ENCODE assay signal across 21 mouse cellular contexts in genomic region chr3:103853804-103854203, GRCm38 (mm10). TPM values are rescaled to one million over a fixed set of nuclear protein-coding genes. Genes with fewer than 3 reads are reported as not detected.
A peak's percentile ranks its signal among the peaks of the same experiment; 100 is the strongest.
DNase-seq lines count a peak whose midpoint lies in the region; ATAC-seq and TF ChIP-seq lines count a peak whose summit lies in the region.
"Had no signal": no experiment of that assay in that cellular context is flagged by ENCODE, and none has a peak within 500 bp of the region (broad histone marks: within the 10 kb centered on the region; RNA-seq: fewer than 3 reads in every experiment).

No protein-coding gene starts in this region.

- no peak overlapping the region for H3K27ac ChIP-seq in embryonic facial prominence, embryonic 14.5 days (replicated peaks; ENCODE audit: low read depth, low read length)
- no peak overlapping the region for H3K27ac ChIP-seq in embryonic facial prominence, embryonic 10.5 days (replicated peaks)
- H3K27ac ChIP-seq: hindbrain, embryonic 14.5 days; liver, embryonic 12.5 days; lung, embryonic 15.5 days; midbrain, embryonic 13.5 days had no signal

- no peak for ATAC-seq in embryonic facial prominence, embryonic 14.5 days (ENCODE audit: low read depth)
- ATAC-seq: CD4-positive, CD25-positive, alpha-beta regulatory T cell, adult 4 months; forebrain, embryonic 16.5 days; liver, embryonic 12.5 days; midbrain, embryonic 13.5 days had no signal

- no peaks in the 10 kb centered on the region for H3K79me2 ChIP-seq in myocyte (ENCODE audit: control insufficient read depth, insufficient read depth)

- TF ChIP-seq POLR2A in lung, adult 2 months (IDR thresholded peaks at IDR 0.05; ENCODE audit: borderline replicate concordance, extremely low read depth, low read depth, low read length): no peak
- no peak for TF ChIP-seq POLR2A in brain, embryonic 14.5 days (IDR thresholded peaks at IDR 0.05; ENCODE audit: borderline replicate concordance, extremely low read depth, insufficient read depth, insufficient read length, poor library complexity, severe bottlenecking)
- TF ChIP-seq POLR2A in myocyte (IDR thresholded peaks at IDR 0.05; ENCODE audit: insufficient read length, low read depth): no peak

- H3K4me3 ChIP-seq in embryonic facial prominence, embryonic 14.5 days (ENCODE audit: low read depth, low read length): no peak overlapping the region
- no peak overlapping the region for H3K4me3 ChIP-seq in embryonic facial prominence, embryonic 10.5 days
- H3K4me3 ChIP-seq in lung, adult 2 months (replicated peaks; ENCODE audit: extremely low read depth, low read depth, low read length): no peak overlapping the region
- H3K4me3 ChIP-seq in myocyte: no peak overlapping the region
- H3K4me3 ChIP-seq: liver, embryonic 12.5 days; lung, embryonic 15.5 days; midbrain, embryonic 13.5 days had no signal

- H3K4me1 ChIP-seq in embryonic facial prominence, embryonic 14.5 days (ENCODE audit: control insufficient read depth, insufficient read depth, low read length): no peaks in the 10 kb centered on the region
- no peaks in the 10 kb centered on the region for H3K4me1 ChIP-seq in embryonic facial prominence, embryonic 10.5 days
- H3K4me1 ChIP-seq in lung, adult 2 months (ENCODE audit: control insufficient read depth, insufficient read depth, low read length): no peaks in the 10 kb centered on the region; the same call in 1 of the 2 replicates
- H3K4me1 ChIP-seq: liver, embryonic 12.5 days; lung, embryonic 15.5 days; midbrain, embryonic 13.5 days had no signal

- H3K27me3 ChIP-seq in embryonic facial prominence, embryonic 14.5 days (replicated peaks; ENCODE audit: control insufficient read depth, insufficient read depth, low read length): no peaks in the 10 kb centered on the region
- no peaks in the 10 kb centered on the region for H3K27me3 ChIP-seq in embryonic facial prominence, embryonic 10.5 days (replicated peaks; ENCODE audit: low read depth, poor library complexity, severe bottlenecking)
- H3K27me3 ChIP-seq in myocyte (ENCODE audit: control insufficient read depth, insufficient read depth, insufficient read length): no peaks in the 10 kb centered on the region
- H3K27me3 ChIP-seq: liver, embryonic 12.5 days; lung, embryonic 15.5 days; midbrain, embryonic 13.5 days had no signal

- no peaks in the 10 kb centered on the region for H3K36me3 ChIP-seq in embryonic facial prominence, embryonic 14.5 days (ENCODE audit: control insufficient read depth, insufficient read depth, low read length)
- H3K36me3 ChIP-seq in embryonic facial prominence, embryonic 10.5 days (replicated peaks): no peaks in the 10 kb centered on the region
- H3K36me3 ChIP-seq in myocyte (ENCODE audit: control insufficient read depth, insufficient read depth): no peaks in the 10 kb centered on the region
- H3K36me3 ChIP-seq: liver, embryonic 12.5 days; lung, embryonic 15.5 days; midbrain, embryonic 13.5 days had no signal

- DNase-seq in embryonic facial prominence, embryonic 14.5 days (ENCODE audit: low spot score): peak; percentile 41
- DNase-seq in embryonic facial prominence, embryonic 10.5 days (ENCODE audit: low spot score): no peak
- peak; percentile 7 for DNase-seq in lung, postnatal 10 days
- DNase-seq in lung, adult 2 months: no peak
- peak; percentile 13 for DNase-seq in brain, embryonic 14.5 days (ENCODE audit: low read depth)
- DNase-seq in thymus, postnatal 25 days: no peak
- DNase-seq: heart, adult 18-20 months; kidney, adult 11 months; kidney, postnatal 14 days; right cerebral cortex, adult 18-20 months had no signal

- no peak overlapping the region for H3K9ac ChIP-seq in embryonic facial prominence, embryonic 14.5 days (ENCODE audit: low read depth, low read length)
- H3K9ac ChIP-seq: hindbrain, embryonic 14.5 days; liver, embryonic 12.5 days; lung, embryonic 15.5 days; midbrain, embryonic 13.5 days had no signal

- no peak for TF ChIP-seq CTCF in lung, adult 2 months (IDR thresholded peaks at IDR 0.05; ENCODE audit: insufficient read depth, low read length)
- no peak for TF ChIP-seq CTCF in brain, embryonic 14.5 days (IDR thresholded peaks at IDR 0.05; ENCODE audit: borderline replicate concordance, extremely low read depth, insufficient read depth, insufficient read length)

- H3K9me3 ChIP-seq in embryonic facial prominence, embryonic 14.5 days (ENCODE audit: control insufficient read depth, low read length): no peaks in the 10 kb centered on the region
- H3K9me3 ChIP-seq in embryonic facial prominence, embryonic 10.5 days: no peaks in the 10 kb centered on the region
- H3K9me3 ChIP-seq: liver, embryonic 12.5 days; lung, embryonic 15.5 days; midbrain, embryonic 13.5 days had no signal

- H3ac ChIP-seq in myocyte (ENCODE audit: control insufficient read depth, insufficient read length): no peak overlapping the region

- WGBS in embryonic facial prominence, embryonic 14.5 days: 43% methylated on average over 8 of the region's 8 CpGs
- 71% methylated on average over 8 of the region's 8 CpGs for WGBS in embryonic facial prominence, embryonic 10.5 days
- 56% methylated on average over 8 of the region's 8 CpGs for WGBS in lung, adult 2 months

- no peak overlapping the region for H3K4me2 ChIP-seq in embryonic facial prominence, embryonic 14.5 days (ENCODE audit: low read depth, low read length)
- peak overlapping the region; percentile 42 for H3K4me2 ChIP-seq in myocyte (ENCODE audit: low read depth)
- H3K4me2 ChIP-seq: hindbrain, embryonic 14.5 days; liver, embryonic 12.5 days; lung, embryonic 15.5 days; midbrain, embryonic 13.5 days had no signal

TF ChIP-seq in myocyte, 11 proteins besides CTCF, POLR2A, EP300 and RAD21:
- no peak for TF ChIP-seq POLR2AphosphoS2 (IDR thresholded peaks at IDR 0.05; ENCODE audit: insufficient read length, low read depth)
- no peak for TF ChIP-seq MYOD1 (IDR thresholded peaks at IDR 0.05; ENCODE audit: control insufficient read depth in 1 of 3, insufficient read length in 2 of 3, low read depth in 2 of 3)
- no peak for TF ChIP-seq REST (IDR thresholded peaks at IDR 0.05; ENCODE audit: insufficient read depth, insufficient read length)

RNA-seq across cellular contexts. Expression of gene Ptpn22, which starts 5.8 kb away (rescaled TPM):
- polyA plus RNA-seq in embryonic facial prominence, embryonic 14.5 days (2014; fragmentation: Nextera tagmentation; extraction: Ambion mirVana): 0.76 and 0.96 TPM in 2 replicates
- polyA plus RNA-seq in embryonic facial prominence, embryonic 10.5 days (2016; fragmentation: Nextera tagmentation; extraction: Ambion mirVana): 0.11 and 0.33 TPM in 2 replicates
- polyA plus RNA-seq in lung, adult 2 months (2012; rRNA removed): 2.5 and 2.7 TPM in 2 replicates
- 0.37 and 0.50 TPM in 2 replicates for polyA plus RNA-seq in brain, embryonic 14.5 days (2012; rRNA removed)
- polyA plus RNA-seq in myocyte (2012; fragmentation: generic; extraction: Trizol): 5.3 TPM

RNA-seq across cellular contexts. Expression of gene Bcl2l15, which starts 21.4 kb away (rescaled TPM):
- 0.42 and 0.63 TPM in 2 replicates for polyA plus RNA-seq in embryonic facial prominence, embryonic 14.5 days (2014; fragmentation: Nextera tagmentation; extraction: Ambion mirVana)
- polyA plus RNA-seq in embryonic facial prominence, embryonic 10.5 days (2016; fragmentation: Nextera tagmentation; extraction: Ambion mirVana): 0.24 and 0.42 TPM in 2 replicates
- not detected in 2 replicates for polyA plus RNA-seq in lung, adult 2 months (2012; rRNA removed)
- 1.4 and 1.6 TPM in 2 replicates for polyA plus RNA-seq in brain, embryonic 14.5 days (2012; rRNA removed)
- 0.25 TPM for polyA plus RNA-seq in myocyte (2012; fragmentation: generic; extraction: Trizol)
- polyA plus RNA-seq: embryonic facial prominence, embryonic 11.5 days; limb, embryonic 11.5 days; neural tube, embryonic 11.5 days had no signal

RNA-seq across cellular contexts. Expression of gene Gm43064, which starts 44.4 kb away (rescaled TPM):
- 0.17 and 0.41 TPM in 2 replicates for polyA plus RNA-seq in embryonic facial prominence, embryonic 14.5 days (2014; fragmentation: Nextera tagmentation; extraction: Ambion mirVana)
- polyA plus RNA-seq in embryonic facial prominence, embryonic 10.5 days (2016; fragmentation: Nextera tagmentation; extraction: Ambion mirVana): 0.16 TPM in 1 of 2 replicates, not detected in the other
- polyA plus RNA-seq in lung, adult 2 months (2012; rRNA removed): 0.14 TPM in 1 of 2 replicates, not detected in the other
- polyA plus RNA-seq in brain, embryonic 14.5 days (2012; rRNA removed): 0.53 and 0.66 TPM in 2 replicates
- 0.06 TPM for polyA plus RNA-seq in myocyte (2012; fragmentation: generic; extraction: Trizol)
- polyA plus RNA-seq: embryonic facial prominence, embryonic 11.5 days; midbrain, embryonic 13.5 days; small intestine, adult 2 months had no signal

RNA-seq across cellular contexts. Expression of gene Ap4b1, which starts 44.5 kb away (rescaled TPM):
- polyA plus RNA-seq in embryonic facial prominence, embryonic 14.5 days (2014; fragmentation: Nextera tagmentation; extraction: Ambion mirVana): 23.9 and 24.9 TPM in 2 replicates
- polyA plus RNA-seq in embryonic facial prominence, embryonic 10.5 days (2016; fragmentation: Nextera tagmentation; extraction: Ambion mirVana): 20.4 and 22.7 TPM in 2 replicates
- 8.2 and 12.1 TPM in 2 replicates for polyA plus RNA-seq in lung, adult 2 months (2012; rRNA removed)
- polyA plus RNA-seq in brain, embryonic 14.5 days (2012; rRNA removed): 20.8 and 25.0 TPM in 2 replicates
- 14.5 TPM for polyA plus RNA-seq in myocyte (2012; fragmentation: generic; extraction: Trizol)

RNA-seq across cellular contexts. Expression of gene Dclre1b, which starts 44.6 kb away (rescaled TPM):
- 22.3 and 25.9 TPM in 2 replicates for polyA plus RNA-seq in embryonic facial prominence, embryonic 14.5 days (2014; fragmentation: Nextera tagmentation; extraction: Ambion mirVana)
- 36.4 and 41.5 TPM in 2 replicates for polyA plus RNA-seq in embryonic facial prominence, embryonic 10.5 days (2016; fragmentation: Nextera tagmentation; extraction: Ambion mirVana)
- polyA plus RNA-seq in lung, adult 2 months (2012; rRNA removed): 13.5 and 14.0 TPM in 2 replicates
- 12.5 and 14.4 TPM in 2 replicates for polyA plus RNA-seq in brain, embryonic 14.5 days (2012; rRNA removed)
- 3.9 TPM for polyA plus RNA-seq in myocyte (2012; fragmentation: generic; extraction: Trizol)

Comparison
In these comparisons a context has a peak if more than half of its experiments do, and no peak if none do; other contexts are left out.
1. DNase-seq: peak in embryonic facial prominence, embryonic 14.5 days (single experiment), lung, postnatal 10 days (single experiment) and brain, embryonic 14.5 days (single experiment); none in embryonic facial prominence, embryonic 10.5 days (single experiment), lung, adult 2 months (single experiment) and thymus, postnatal 25 days (single experiment).